Mouse (Mus musculus): ENCODE measurements around the gene Hgd.

GRCm38 (mm10) chr16:37653731-37654657, 74.0 kb downstream of the Hgd start, which contains the start of gene Ndufb4:
- TF ChIP-seq POLR2A (IDR thresholded peaks at IDR 0.05; ENCODE audit: extremely low read depth, insufficient read depth, low read length) = peak; percentile 55; the same call in 1 of the 2 replicates
- TF ChIP-seq CTCF (IDR thresholded peaks at IDR 0.05; ENCODE audit: extremely low read depth, insufficient read depth, low read length) = no peak
